Mouse (Mus musculus) liver, embryonic 14.5 days (tissue): ENCODE data around the gene Ube2e1. TPM values are rescaled to one million over a fixed set of nuclear protein-coding genes. Genes with fewer than 3 reads are reported as not detected.
A peak's percentile ranks its signal among the peaks of the same experiment; 100 is the strongest.

Source experiments
- ATAC-seq: fragments of 200-750 bp; cut with Nextera tagmentation; 2 replicates; pipeline ENCODE4 v1.8.0; 2017; ENCODE audit warnings: moderate number of reproducible peaks, mild to moderate bottlenecking, moderate library complexity; ENCODE audit not compliant: insufficient read depth
- DNase-seq, 3 experiments: peaks; one replicate each; pipeline ENCODE4 v3.0.0-alpha.2; 2012 to 2013; ENCODE audit warnings: low read depth in 3 of 3, low spot score in 3 of 3
- H3K27ac ChIP-seq: fragments of 300-500 bp; sonication (generic); 2 replicates; pipeline ENCODE4 v1.5.1; 2014; ENCODE audit warnings: moderate library complexity, mild to moderate bottlenecking, control low read depth, inconsistent platforms
- H3K27me3 ChIP-seq: fragments of 300-500 bp; sonication (generic); 2 replicates; pipeline ENCODE4 v1.6.1; 2014; ENCODE audit warnings: mild to moderate bottlenecking, low read length, moderate library complexity; ENCODE audit not compliant: control insufficient read depth, insufficient read depth
- H3K36me3 ChIP-seq: fragments of 300-500 bp; sonication (generic); replicated peaks from 2 replicates; pipeline ENCODE4 v1.6.1; 2014; ENCODE audit warnings: low read depth; ENCODE audit not compliant: control insufficient read depth, insufficient read depth
- H3K4me1 ChIP-seq, 2 experiments: fragments of 200-500 bp in 1 of 2; fragments of 300-500 bp in 1 of 2; sonication (generic) in 1 of 2; replicated peaks; 2 replicates each; pipeline ENCODE4 v1.6.1; 2012 to 2014; ENCODE audit warnings: antibody characterized with exemption in 1 of 2, inconsistent platforms in 1 of 2, low read length in 1 of 2; ENCODE audit not compliant: control insufficient read depth in 2 of 2, insufficient read depth in 2 of 2
- H3K4me2 ChIP-seq: fragments of 300-500 bp; sonication (generic); 2 replicates; pipeline ENCODE4 v1.6.1; 2014; ENCODE audit warnings: low read depth, mild to moderate bottlenecking, control low read depth, moderate library complexity
- H3K4me3 ChIP-seq, 2 experiments: fragments of 200-500 bp in 1 of 2; fragments of 300-500 bp in 1 of 2; sonication (generic) in 1 of 2; 2 replicates each; pipeline ENCODE4 v1.5.1; 2012 to 2014; ENCODE audit warnings: low read depth in 2 of 2, low read length in 2 of 2, mild to moderate bottlenecking in 2 of 2, control low read depth in 1 of 2, inconsistent platforms in 1 of 2, moderate library complexity in 1 of 2; ENCODE audit not compliant: insufficient read depth in 1 of 2
- H3K9ac ChIP-seq: fragments of 300-500 bp; sonication (generic); replicated peaks from 2 replicates; pipeline ENCODE4 v1.6.1; 2014; ENCODE audit warnings: mild to moderate bottlenecking, control low read depth, moderate library complexity
- H3K9me3 ChIP-seq: fragments of 300-500 bp; sonication (generic); 2 replicates; pipeline ENCODE4 v1.6.1; 2016; ENCODE audit warnings: low read length, mixed read lengths; ENCODE audit not compliant: control insufficient read depth
- CTCF ChIP-seq: IDR thresholded peaks from 2 replicates; pipeline ENCODE4 v1.5.1; 2016; ENCODE audit warnings: antibody characterized with exemption, low read depth, control low read depth
- EP300 ChIP-seq: IDR thresholded peaks from 2 replicates; pipeline ENCODE4 v1.6.1; 2016; ENCODE audit warnings: antibody characterized with exemption, low read depth
- WGBS: fragments of 180-500 bp; shearing (Covaris S2); extraction: QIAGEN DNeasy Blood & Tissue Kit; methylation state at CpG from one replicate; pipeline ENCODE4 v1.1.7; 2014; ENCODE audit not compliant: insufficient replicate concordance; 5-methylcytosine and 5-hydroxymethylcytosine counted together
- polyA plus RNA-seq, 2 experiments: library from polyadenylated mRNA; depleted of rRNA in 1 of 2; stranded (reverse) in 1 of 2; unstranded in 1 of 2; fragments of >200 nt; fragmentation: Nextera tagmentation in 1 of 2; extraction: Ambion mirVana in 1 of 2; gene quantifications; 2 replicates each; pipeline versions ENCODE4 v1.2.1 to v1.2.3; 2012 to 2014

Ube2e1 gene
- polyA plus RNA-seq, 2 experiments: 11.6 to 20.9 TPM

DNA sequence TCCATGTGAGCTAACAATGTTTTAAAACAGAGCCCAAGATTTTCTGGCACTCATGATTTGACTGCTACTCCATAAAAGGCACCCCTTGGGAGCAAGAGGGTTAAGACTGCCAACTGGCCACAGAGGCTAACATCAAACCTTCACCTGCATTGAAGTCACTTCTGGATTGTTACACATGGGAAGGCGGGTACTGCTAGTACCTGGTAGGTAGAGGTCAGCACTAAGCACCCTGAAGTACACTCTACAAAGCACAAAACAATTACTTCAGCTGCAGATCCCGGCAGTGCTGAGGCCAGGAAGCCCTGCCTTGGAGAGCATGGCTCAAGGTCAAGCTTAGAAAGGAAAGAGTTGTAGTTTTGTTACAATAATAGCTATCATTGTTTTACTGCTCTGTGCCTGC, 44.3 kb downstream of the Ube2e1 start:
- no peak overlapping the region for H3K27ac ChIP-seq
- ATAC-seq: no peak
- H3K4me1 ChIP-seq: no peaks in the 10 kb centered on the region
- no peaks in the 10 kb centered on the region for H3K27me3 ChIP-seq
- DNase-seq: no peak
- H3K36me3 ChIP-seq: no peaks in the 10 kb centered on the region
- no peak overlapping the region for H3K4me2 ChIP-seq
- TF ChIP-seq CTCF (no peak), EP300 (no peak)
- no peaks in the 10 kb centered on the region for H3K9me3 ChIP-seq
- no peak overlapping the region for H3K4me3 ChIP-seq
- no peak overlapping the region for H3K9ac ChIP-seq
- 70% methylated on average over 2 of the region's 2 CpGs for WGBS

DNA sequence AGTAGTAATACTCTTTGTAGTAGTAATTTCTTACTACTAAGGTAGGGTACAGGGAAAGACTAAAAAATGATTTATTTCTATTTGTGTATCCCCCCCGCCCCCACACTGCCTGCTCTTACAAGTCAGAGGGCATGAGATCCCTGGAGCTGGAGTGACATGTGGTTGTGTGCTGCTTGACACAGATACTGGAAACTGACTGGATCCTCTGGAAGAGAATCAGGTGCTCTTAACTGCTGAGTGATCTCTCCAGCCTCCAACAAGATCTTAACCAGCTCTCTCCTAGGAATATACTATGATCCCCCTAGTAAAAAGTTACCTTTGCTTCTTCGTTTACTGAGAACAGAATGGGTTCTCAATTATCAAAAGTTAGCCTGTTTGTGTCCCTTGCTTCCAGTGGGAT, 45.2 kb downstream of the Ube2e1 start:
- no peak overlapping the region for H3K4me3 ChIP-seq
- no peak for ATAC-seq
- H3K4me1 ChIP-seq: no peaks in the 10 kb centered on the region
- no peak overlapping the region for H3K9ac ChIP-seq
- no peak for TF ChIP-seq EP300
- TF ChIP-seq CTCF: no peak
- H3K9me3 ChIP-seq: no peaks in the 10 kb centered on the region
- no peaks in the 10 kb centered on the region for H3K27me3 ChIP-seq
- no peak overlapping the region for H3K27ac ChIP-seq
- 74% methylated on average over 2 of the region's 2 CpGs for WGBS
- H3K4me2 ChIP-seq: no peak overlapping the region
- DNase-seq: no peak
- H3K36me3 ChIP-seq: no peaks in the 10 kb centered on the region

DNA sequence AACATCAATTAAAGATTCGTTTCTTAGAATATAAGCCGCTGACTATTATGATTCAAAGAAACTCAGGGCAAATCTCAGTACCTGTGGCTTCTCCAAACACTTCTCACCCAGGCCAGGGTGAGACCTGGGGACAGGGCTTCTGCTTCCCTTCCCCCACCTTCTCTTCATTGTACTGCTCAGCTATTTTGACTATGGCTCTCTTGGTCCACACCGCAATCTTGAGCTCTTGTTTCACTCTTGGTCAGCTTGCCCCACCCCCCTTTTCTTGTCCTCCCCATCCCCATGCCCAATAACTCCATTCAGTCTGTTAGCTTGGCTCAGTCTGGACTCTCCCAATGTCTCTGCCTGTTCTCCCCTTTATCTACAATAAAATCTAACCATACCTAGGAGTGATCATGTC, 46.2 kb downstream of the Ube2e1 start:
- Histone ChIP-seq H3K4me1 (no peaks in the 10 kb centered on the region), H3K9me3 (no peaks in the 10 kb centered on the region), H3K27ac (no peak overlapping the region), H3K27me3 (no peaks in the 10 kb centered on the region), H3K4me3 (no peak overlapping the region), H3K9ac (no peak overlapping the region), H3K36me3 (no peaks in the 10 kb centered on the region; the same call in 1 of the 2 replicates), H3K4me2 (no peak overlapping the region)
- DNase-seq: no peak
- WGBS: 82% methylated on average over 3 of the region's 3 CpGs
- no peak for ATAC-seq
- TF ChIP-seq CTCF (no peak), EP300 (no peak)

DNA sequence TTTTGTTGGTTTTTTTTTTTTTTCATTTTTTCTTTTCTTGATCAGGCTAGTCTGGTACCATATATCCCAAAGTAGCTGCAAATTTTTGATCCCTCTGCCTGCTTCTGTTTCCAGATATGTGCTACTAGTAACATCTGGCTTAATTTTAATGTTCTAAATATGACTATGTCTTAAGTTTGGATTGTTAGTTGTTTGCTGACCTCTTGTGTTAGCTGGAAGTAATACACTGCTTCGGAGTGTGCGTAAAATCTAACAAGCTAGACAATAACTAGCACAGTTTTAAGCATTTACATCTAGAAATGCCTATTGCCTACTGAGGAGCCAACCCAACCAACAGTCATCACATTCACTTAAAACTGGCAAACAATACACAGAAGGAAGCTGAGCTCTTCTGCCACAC, 47.1 kb downstream of the Ube2e1 start:
- no peak for TF ChIP-seq EP300
- TF ChIP-seq CTCF: peak; percentile 37; the same call in 1 of the 2 replicates
- no peak overlapping the region for H3K4me3 ChIP-seq
- H3K4me1 ChIP-seq: no peaks in the 10 kb centered on the region
- no peak overlapping the region for H3K27ac ChIP-seq
- no peaks in the 10 kb centered on the region for H3K27me3 ChIP-seq
- no peaks in the 10 kb centered on the region; the same call in none of the 2 replicates for H3K36me3 ChIP-seq
- no peak overlapping the region for H3K9ac ChIP-seq
- 74% methylated on average over 2 of the region's 2 CpGs for WGBS
- no peaks in the 10 kb centered on the region for H3K9me3 ChIP-seq
- no peak overlapping the region for H3K4me2 ChIP-seq
- ATAC-seq (no peak), DNase-seq (no peak)

DNA sequence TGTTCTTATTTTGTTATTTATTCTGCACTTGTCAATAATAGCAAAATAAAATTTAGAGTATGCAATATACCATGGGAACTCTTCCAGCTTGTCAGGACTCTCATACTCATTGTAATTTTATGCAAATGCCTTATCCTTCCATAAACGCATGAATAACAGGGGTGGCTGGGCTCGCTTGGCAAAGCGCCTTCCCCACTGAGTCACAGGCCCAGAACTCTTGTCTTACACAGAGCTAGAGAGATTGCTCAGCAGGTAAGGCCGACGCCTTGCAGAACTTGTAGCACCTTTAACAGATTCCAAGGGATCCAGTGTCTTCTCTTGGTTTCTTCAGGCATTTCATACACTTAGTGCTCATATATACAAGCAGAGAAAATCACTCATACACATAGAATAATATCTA, 51.3 kb downstream of the Ube2e1 start:
- Histone ChIP-seq H3K27ac (no peak overlapping the region), H3K27me3 (no peaks in the 10 kb centered on the region), H3K9me3 (no peaks in the 10 kb centered on the region), H3K4me2 (no peak overlapping the region), H3K9ac (no peak overlapping the region), H3K4me3 (no peak overlapping the region), H3K4me1 (no peaks in the 10 kb centered on the region), H3K36me3 (peaks cover 10% of the 10 kb centered on the region)
- TF ChIP-seq CTCF: no peak
- no peak for TF ChIP-seq EP300
- DNase-seq (no peak), ATAC-seq (no peak)
- WGBS: 80% methylated on average over 5 of the region's 5 CpGs
